Mouse (Mus musculus) mouse embryonic stem cell (cell line): ENCODE data around the gene Msh5.

ENCODE experiments used
- in situ Hi-C, 2 experiments: fragments of 300-500 bp; cut with MboI; formaldehyde crosslinking; loops; 1 replicate in 1 of 2; 3 replicates in 1 of 2; pipeline ENCODE4 v1.14.3; 2019 to 2020; ENCODE audit warnings: low sequenced_read_pairs in 2 of 2, low pct_unique_long_range_greater_than_20kb in 1 of 2, mixed read lengths in 1 of 2; ENCODE audit not compliant: unreplicated experiment in 1 of 2

Gene Msh5

GRCm38 (mm10) chr17:35016376-35016775 lies 30.2 kb downstream of the Msh5 start, which contains the start of gene Vwa7:
Vwa7 (plus strand) TSS chr17:35016579.
- in situ Hi-C loops: loop anchor here in 1 of 2 experiments (10.0 kb wide), 1 partner anchor 128 kb away; no protein-coding TSS in a partner anchor

GRCm38 (mm10) chr17:35015296-35015695 lies 31.2 kb downstream of the Msh5 start:
- in situ Hi-C loops: loop anchor here in 1 of 2 experiments (10.0 kb wide), 1 partner anchor 130 kb away; no protein-coding TSS in a partner anchor

- in situ Hi-C loops: loop anchor here in 1 of 2 experiments (10.0 kb wide), 1 partner anchor 132 kb away; no protein-coding TSS in a partner anchor
Observed at GRCm38 (mm10) chr17:35013221-35013620, 33.3 kb downstream of the Msh5 start.

GRCm38 (mm10) chr17:35012430-35012829 lies 34.1 kb downstream of the Msh5 start:
- in situ Hi-C loops: loop anchor here in 1 of 2 experiments (10.0 kb wide), 1 partner anchor 132 kb away; no protein-coding TSS in a partner anchor

- in situ Hi-C loops: loop anchor here in 1 of 2 experiments (10.0 kb wide), 1 partner anchor 133 kb away; no protein-coding TSS in a partner anchor
Observed at GRCm38 (mm10) chr17:35011440-35011839, 35.1 kb downstream of the Msh5 start.

- in situ Hi-C loops: loop anchor here in 1 of 2 experiments (10.0 kb wide), 1 partner anchor 105 kb away; the partner anchor contains the start of gene Ly6g5b
Observed at GRCm38 (mm10) chr17:35009586-35009985, 37.0 kb downstream of the Msh5 start.

GRCm38 (mm10) chr17:35007387-35007991 lies 39.1 kb downstream of the Msh5 start:
- in situ Hi-C loops: loop anchor here in 1 of 2 experiments (10.0 kb wide), 1 partner anchor 107 kb away; the partner anchor contains the start of gene Ly6g5b

- in situ Hi-C loops: loop anchor here in 1 of 2 experiments (10.0 kb wide), 1 partner anchor 109 kb away; the partner anchor contains the start of gene Ly6g5b
Observed at GRCm38 (mm10) chr17:35005902-35006301, 40.6 kb downstream of the Msh5 start.

- in situ Hi-C loops: loop anchor here in 1 of 2 experiments (10.0 kb wide), 1 partner anchor 110 kb away; the partner anchor contains the start of gene Ly6g5b
Observed at GRCm38 (mm10) chr17:35005158-35005557, 41.4 kb downstream of the Msh5 start.

- in situ Hi-C loops: loop anchor here in 1 of 2 experiments (10.0 kb wide), 1 partner anchor 111 kb away; the partner anchor contains the start of gene Ly6g5b
Observed at GRCm38 (mm10) chr17:35004075-35004717, 42.3 kb downstream of the Msh5 start.

GRCm38 (mm10) chr17:35003022-35003838 lies 43.3 kb downstream of the Msh5 start:
- in situ Hi-C loops: loop anchor here in 1 of 2 experiments (10.0 kb wide), 1 partner anchor 112 kb away; the partner anchor contains the start of gene Ly6g5b

GRCm38 (mm10) chr17:35002153-35002865 lies 44.2 kb downstream of the Msh5 start:
- in situ Hi-C loops: loop anchor here in 1 of 2 experiments (10.0 kb wide), 1 partner anchor 112 kb away; the partner anchor contains the start of gene Ly6g5b

GRCm38 (mm10) chr17:35001452-35002152 lies 44.9 kb downstream of the Msh5 start:
- in situ Hi-C loops: loop anchor here in 1 of 2 experiments (10.0 kb wide), 1 partner anchor 113 kb away; the partner anchor contains the start of gene Ly6g5b

GRCm38 (mm10) chr17:35000717-35001451 lies 45.7 kb downstream of the Msh5 start, which contains the start of gene Vars:
Vars (plus strand) TSS chr17:35000987.
- in situ Hi-C loops: loop anchor here in 1 of 2 experiments (10.0 kb wide), 1 partner anchor 114 kb away; the partner anchor contains the start of gene Ly6g5b

GRCm38 (mm10) chr17:34999871-35000716 lies 46.5 kb downstream of the Msh5 start:
- in situ Hi-C loops: loop anchor here in 1 of 2 experiments (10.0 kb wide), 1 partner anchor 115 kb away; the partner anchor contains the start of gene Ly6g5b
